Mouse (Mus musculus) MEL (cell line): Measurements from ENCODE around the gene Pnkp. TPM values are rescaled to one million over a fixed set of nuclear protein-coding genes. Genes with fewer than 3 reads are reported as not detected.

ENCODE experiments used
- DNase-seq: peaks from one replicate; pipeline ENCODE4 v3.0.0; 2011; ENCODE audit warnings: low read depth, low spot score
- H3K27ac ChIP-seq: 2 replicates; pipeline ENCODE4 v1.5.1; 2012; ENCODE audit warnings: low read depth, mild to moderate bottlenecking, control low read depth, low read length, moderate library complexity; ENCODE audit not compliant: control insufficient read depth
- H3K27me3 ChIP-seq, 2 experiments: fragments of 150-350 bp in 1 of 2; sonication (generic) in 1 of 2; 2 replicates each; pipeline ENCODE4 v1.6.1; 2012; ENCODE audit warnings: low read length in 2 of 2, mild to moderate bottlenecking in 2 of 2, improper control_type of control experiment in 1 of 2, moderate library complexity in 1 of 2; ENCODE audit not compliant: insufficient read depth in 2 of 2, control insufficient read depth in 1 of 2
- H3K36me3 ChIP-seq, 2 experiments: 2 replicates each; pipeline ENCODE4 v1.6.1; 2012 to 2014; ENCODE audit warnings: low read length in 2 of 2, improper control_type of control experiment in 1 of 2, inconsistent platforms in 1 of 2, mild to moderate bottlenecking in 1 of 2; ENCODE audit not compliant: insufficient read depth in 2 of 2, control insufficient read depth in 1 of 2
- H3K4me1 ChIP-seq, 2 experiments: fragments of 150-350 bp in 1 of 2; sonication (generic) in 1 of 2; 2 replicates each; pipeline ENCODE4 v1.6.1; 2012; ENCODE audit warnings: low read length in 2 of 2, improper control_type of control experiment in 1 of 2, mild to moderate bottlenecking in 1 of 2; ENCODE audit not compliant: insufficient read depth in 2 of 2, control insufficient read depth in 1 of 2
- H3K4me3 ChIP-seq, 2 experiments: fragments of 150-350 bp in 1 of 2; sonication (generic) in 1 of 2; 2 replicates each; pipeline ENCODE4 v1.5.1; 2012; ENCODE audit warnings: low read depth in 2 of 2, low read length in 2 of 2, mild to moderate bottlenecking in 2 of 2, moderate library complexity in 2 of 2, control low read depth in 1 of 2, improper control_type of control experiment in 1 of 2; ENCODE audit not compliant: control insufficient read depth in 1 of 2, insufficient read depth in 1 of 2
- H3K79me2 ChIP-seq: 2 replicates; pipeline ENCODE4 v1.6.1; 2012; ENCODE audit warnings: mild to moderate bottlenecking, low read length, moderate library complexity; ENCODE audit not compliant: control insufficient read depth, poor library complexity, insufficient read depth
- H3K9ac ChIP-seq: 2 replicates; pipeline ENCODE4 v1.6.1; 2012; ENCODE audit warnings: low read depth, mild to moderate bottlenecking, control low read depth, low read length, moderate library complexity; ENCODE audit not compliant: control insufficient read depth, poor library complexity, severe bottlenecking
- H3K9me3 ChIP-seq: fragments of 150-350 bp; sonication (generic); replicated peaks from 2 replicates; pipeline ENCODE4 v1.6.1; 2012; ENCODE audit warnings: mild to moderate bottlenecking, low read length, improper control_type of control experiment, moderate library complexity; ENCODE audit not compliant: insufficient read depth
- CHD1 ChIP-seq: IDR thresholded peaks from 2 replicates; pipeline ENCODE4 v1.6.1; 2012; ENCODE audit warnings: low read depth, mild to moderate bottlenecking, inconsistent platforms, low read length, improper control_type of control experiment
- CTCF ChIP-seq, 3 experiments: IDR thresholded peaks in 2 of 3; conservative IDR thresholded peaks in 1 of 3; 2 replicates each; pipeline ENCODE4 v1.5.1; 2011 to 2012; ENCODE audit warnings: low read length in 3 of 3, low read depth in 2 of 3, mild to moderate bottlenecking in 2 of 3, improper control_type of control experiment in 1 of 3, inconsistent platforms in 1 of 3, mixed read lengths in 1 of 3, moderate library complexity in 1 of 3; ENCODE audit not compliant: control insufficient read depth in 1 of 3, insufficient read depth in 1 of 3, poor library complexity in 1 of 3, severe bottlenecking in 1 of 3
- E2F4 ChIP-seq: IDR thresholded peaks from 2 replicates; pipeline ENCODE4 v1.6.1; 2011; ENCODE audit warnings: low read depth, low read length, improper control_type of control experiment, borderline replicate concordance
- ELF1 ChIP-seq: IDR thresholded peaks from 2 replicates; pipeline ENCODE4 v1.6.1; 2014; ENCODE audit warnings: low read depth, mild to moderate bottlenecking, inconsistent platforms, low read length, improper control_type of control experiment, moderate library complexity
- ETS1 ChIP-seq: IDR thresholded peaks from 2 replicates; pipeline ENCODE4 v1.6.1; 2012; ENCODE audit warnings: low read depth, mild to moderate bottlenecking, inconsistent platforms, low read length, improper control_type of control experiment, moderate library complexity
- GABPA ChIP-seq: IDR thresholded peaks from 2 replicates; pipeline ENCODE4 v1.6.1; 2012; ENCODE audit warnings: low read depth, mild to moderate bottlenecking, inconsistent platforms, low read length, improper control_type of control experiment, moderate library complexity
- HCFC1 ChIP-seq: IDR thresholded peaks from 2 replicates; pipeline ENCODE4 v1.6.1; 2012; ENCODE audit warnings: low read depth, mild to moderate bottlenecking, inconsistent platforms, low read length, improper control_type of control experiment, moderate library complexity
- JUND ChIP-seq: IDR thresholded peaks from 2 replicates; pipeline ENCODE4 v1.6.1; 2011; ENCODE audit warnings: low read depth, mild to moderate bottlenecking, improper control_type of control experiment, low read length
- KAT2A ChIP-seq: conservative IDR thresholded peaks from 2 replicates; pipeline ENCODE4 v1.6.1; 2012; ENCODE audit warnings: low read depth, low read length, improper control_type of control experiment, inconsistent platforms
- MAX ChIP-seq: IDR thresholded peaks from 2 replicates; pipeline ENCODE4 v1.6.1; 2011; ENCODE audit warnings: low read length, improper control_type of control experiment
- MAZ ChIP-seq: IDR thresholded peaks from 2 replicates; pipeline ENCODE4 v1.6.1; 2012; ENCODE audit warnings: low read depth, mild to moderate bottlenecking, inconsistent platforms, low read length, improper control_type of control experiment
- MEF2A ChIP-seq: IDR thresholded peaks from 2 replicates; pipeline ENCODE4 v1.6.1; 2014; ENCODE audit warnings: low read depth, mild to moderate bottlenecking, inconsistent platforms, low read length, improper control_type of control experiment; ENCODE audit not compliant: poor library complexity, insufficient replicate concordance, severe bottlenecking; ENCODE audit errors: extremely low read depth
- MXI1 ChIP-seq: IDR thresholded peaks from 2 replicates; pipeline ENCODE4 v1.6.1; 2011; ENCODE audit warnings: mild to moderate bottlenecking, low read depth, low read length, improper control_type of control experiment
- MYB ChIP-seq: IDR thresholded peaks from 2 replicates; pipeline ENCODE4 v1.6.1; 2011; ENCODE audit warnings: mild to moderate bottlenecking, low read depth, low read length, improper control_type of control experiment
- MYC ChIP-seq: IDR thresholded peaks from 2 replicates; pipeline ENCODE4 v1.6.1; 2011; ENCODE audit warnings: low read depth, mild to moderate bottlenecking, low read length, improper control_type of control experiment, moderate library complexity
- NELFE ChIP-seq: IDR thresholded peaks from 2 replicates; pipeline ENCODE4 v1.6.1; 2011; ENCODE audit warnings: low read depth, low read length, improper control_type of control experiment
- POLR2A ChIP-seq, 2 experiments: IDR thresholded peaks; 2 replicates each; pipeline ENCODE4 v1.6.1; 2011 to 2012; ENCODE audit warnings: low read length in 2 of 2, mild to moderate bottlenecking in 2 of 2, control low read depth in 1 of 2, improper control_type of control experiment in 1 of 2, low read depth in 1 of 2, moderate library complexity in 1 of 2; ENCODE audit not compliant: control insufficient read depth in 1 of 2, insufficient read depth in 1 of 2, poor library complexity in 1 of 2
- POLR2AphosphoS2 ChIP-seq: IDR thresholded peaks from 2 replicates; pipeline ENCODE4 v1.6.1; 2011; ENCODE audit warnings: low read length, improper control_type of control experiment
- RCOR1 ChIP-seq: IDR thresholded peaks from 2 replicates; pipeline ENCODE4 v1.6.1; 2012; ENCODE audit warnings: low read depth, mild to moderate bottlenecking, inconsistent platforms, low read length, improper control_type of control experiment
- SIN3A ChIP-seq: IDR thresholded peaks from 2 replicates; pipeline ENCODE4 v1.6.1; 2012; ENCODE audit warnings: low read length, improper control_type of control experiment, inconsistent platforms
- SMC3 ChIP-seq: IDR thresholded peaks from 2 replicates; pipeline ENCODE4 v1.6.1; 2011; ENCODE audit warnings: low read depth, low read length, improper control_type of control experiment
- TBP ChIP-seq: IDR thresholded peaks from 2 replicates; pipeline ENCODE4 v1.8.0; 2011; ENCODE audit warnings: low read depth, low read length, improper control_type of control experiment
- TCF12 ChIP-seq: IDR thresholded peaks from 2 replicates; pipeline ENCODE4 v1.6.1; 2014; ENCODE audit warnings: low read depth, mild to moderate bottlenecking, inconsistent platforms, low read length, improper control_type of control experiment, moderate library complexity
- UBTF ChIP-seq: IDR thresholded peaks from 2 replicates; pipeline ENCODE4 v1.6.1; 2012; ENCODE audit warnings: low read depth, mild to moderate bottlenecking, inconsistent platforms, low read length, improper control_type of control experiment, moderate library complexity, borderline replicate concordance; ENCODE audit not compliant: insufficient read depth
- USF1 ChIP-seq: IDR thresholded peaks from 2 replicates; pipeline ENCODE4 v1.6.1; 2014; ENCODE audit warnings: low read depth, mild to moderate bottlenecking, inconsistent platforms, low read length, improper control_type of control experiment, moderate library complexity
- USF2 ChIP-seq, 2 experiments: IDR thresholded peaks; 2 replicates each; pipeline ENCODE4 v1.6.1; 2011 to 2012; ENCODE audit warnings: improper control_type of control experiment in 2 of 2, low read length in 2 of 2, borderline replicate concordance in 1 of 2, inconsistent platforms in 1 of 2, low read depth in 1 of 2, mild to moderate bottlenecking in 1 of 2; ENCODE audit not compliant: insufficient read depth in 1 of 2
- ZC3H11A ChIP-seq: IDR thresholded peaks from 2 replicates; pipeline ENCODE4 v1.6.1; 2012; ENCODE audit warnings: low read depth, mild to moderate bottlenecking, inconsistent platforms, low read length, improper control_type of control experiment
- ZMIZ1 ChIP-seq: IDR thresholded peaks from 2 replicates; pipeline ENCODE4 v1.6.1; 2012; ENCODE audit warnings: low read depth, mild to moderate bottlenecking, inconsistent platforms, low read length, improper control_type of control experiment, moderate library complexity
- ZNF384 ChIP-seq: IDR thresholded peaks from 2 replicates; pipeline ENCODE4 v1.6.1; 2012; ENCODE audit warnings: low read depth, mild to moderate bottlenecking, inconsistent platforms, low read length, improper control_type of control experiment
- polyA plus RNA-seq, 2 experiments: library from polyadenylated mRNA; stranded (reverse) in 1 of 2; unstranded in 1 of 2; fragments of >175 nt in 1 of 2; fragments of >200 nt in 1 of 2; gene quantifications; 2 replicates each; pipeline versions ENCODE4 v1.2.1 to v1.2.4; 2012; ENCODE audit warnings: low replicate concordance in 2 of 2, low read depth in 1 of 2; ENCODE audit not compliant: insufficient read length in 2 of 2, insufficient read depth in 1 of 2, missing spikeins in 1 of 2
- total RNA-seq: library from RNA; depleted of rRNA; stranded (reverse); fragments of 300-350 nt; gene quantifications from 2 replicates; pipeline ENCODE4 v1.2.3, GENCODE M21; 2012

Gene Pnkp
- total and polyA plus RNA-seq, 3 experiments = 39.3 to 45.6 TPM; not detected in 1

DNA sequence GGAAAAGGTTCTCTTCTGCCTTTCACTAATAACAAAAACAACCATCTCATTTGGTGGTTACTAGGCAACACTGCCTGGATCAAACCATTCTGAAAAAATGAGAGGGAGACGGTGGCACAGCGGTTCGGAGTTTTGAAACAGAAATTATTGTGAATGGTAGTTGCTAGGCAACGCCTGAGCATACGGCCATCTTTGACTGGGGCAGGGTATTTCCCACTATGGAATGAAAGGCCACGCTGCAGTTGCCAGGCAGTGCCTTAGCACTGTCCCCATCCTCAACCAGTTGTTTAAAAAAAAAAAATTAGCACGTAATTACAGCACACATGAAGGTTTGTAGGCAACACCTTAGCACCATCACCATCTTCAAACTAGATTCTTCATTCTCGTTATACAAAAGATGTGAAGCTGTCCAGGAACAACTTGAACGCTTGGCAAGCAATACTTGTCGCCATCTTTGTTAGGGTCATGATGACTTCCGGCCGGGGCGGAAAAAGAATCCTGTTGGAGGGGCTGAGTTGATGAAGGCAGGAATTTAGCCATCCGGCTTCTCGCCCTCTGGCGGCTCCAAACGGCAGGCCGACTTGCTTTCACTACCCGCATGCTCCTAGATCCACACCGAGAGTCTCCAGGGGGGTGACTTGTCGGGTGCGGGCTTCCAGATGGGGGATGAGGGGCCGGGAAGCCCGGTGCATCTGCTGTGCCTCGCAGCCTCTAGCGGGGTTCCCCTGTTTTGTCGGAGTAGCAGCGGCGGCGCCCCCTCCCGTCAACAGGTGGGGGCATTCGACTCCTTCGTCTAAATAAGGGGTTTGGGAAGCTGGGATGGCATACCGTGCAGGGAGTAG, 38.9 kb downstream of the Pnkp start, which contains the start of gene Fuz:
Gene Fuz (plus strand): TSS at position 487 of the 842 bp plus-strand sequence.
- Histone ChIP-seq H3K27ac (peak within 1 kb of the TSS; percentile 59), H3K4me1 (peaks cover 0 to 19% of the 10 kb centered on the region in 2 experiments; a peak in 2 of 4 replicates)
- TF ChIP-seq MYC (0 out of 2 replicates have a peak, but pooled peaks have one; percentile 66), ETS1 (no peak; the same call in 1 of the 2 replicates), RCOR1 (no peak; the same call in 1 of the 2 replicates), MEF2A (no peak), TBP (peak; percentile 69), MAX (peak; percentile 51; the same call in 1 of the 2 replicates), KAT2A (peak; percentile 66), CTCF (IDR thresholded peaks at IDR 0.05 in 2 of 3, conservative IDR thresholded peaks at IDR 0.05 in 1 of 3; ENCODE audit: control insufficient read depth in 1 of 3, insufficient read depth in 1 of 3, low read depth in 2 of 3, low read length in 3 of 3, poor library complexity in 1 of 3, severe bottlenecking in 1 of 3) (peak; percentile 9 to 60 (median 56); a peak in 5 of 6 replicates), GABPA (no peak), MAZ (peak; percentile 88), TCF12 (no peak), ZC3H11A (0 out of 2 replicates have a peak, but pooled peaks have one; percentile 3), JUND (no peak), MXI1 (peak; percentile 73), SIN3A (peak; percentile 87), USF1 (no peak), ELF1 (peak; percentile 71), ZMIZ1 (no peak), HCFC1 (peak; percentile 93), POLR2AphosphoS2 (peak; percentile 71), USF2 (IDR thresholded peaks at IDR 0.05; ENCODE audit: borderline replicate concordance in 1 of 2, insufficient read depth in 1 of 2, low read depth in 1 of 2, low read length in 2 of 2) (no peak), MYB (no peak), E2F4 (0 out of 2 replicates have a peak, but pooled peaks have one; percentile 36), UBTF (no peak), ZNF384 (no peak), CHD1 (peak; percentile 98), NELFE (peak; percentile 77), POLR2A (IDR thresholded peaks at IDR 0.05; ENCODE audit: control insufficient read depth in 1 of 2, insufficient read depth in 1 of 2, low read depth in 1 of 2, low read length in 2 of 2, poor library complexity in 1 of 2) (peak; percentile 62 to 89; a peak in 3 of 4 replicates), SMC3 (peak; percentile 37; the same call in 1 of the 2 replicates)

More for the DNA sequence above, 38.9 kb downstream of the Pnkp start, which contains the start of gene Fuz:
- Histone ChIP-seq H3K36me3 (peaks cover 0 to 8% of the 10 kb centered on the region in 2 experiments; a peak in 2 of 4 replicates), H3K4me3 (peak within 1 kb of the TSS; percentile 72 to 88), H3K79me2 (peaks cover 14% of the 10 kb centered on the region), H3K9ac (peak within 1 kb of the TSS; percentile 86), H3K9me3 (no peaks in the 10 kb centered on the region), H3K27me3 (no peaks in the 10 kb centered on the region)
- peak; percentile 96 for DNase-seq
